Mouse (Mus musculus) T-helper 2 cell (primary cell): ENCODE results near the gene Ccdc27.

Source experiments
- in situ Hi-C: fragments of 300-600 bp; cut with MboI, MseI; formaldehyde crosslinking; loops from one replicate; pipeline ENCODE4 v1.15.1; 2025; ENCODE audit warnings: high pct_unique_total_duplicates

Ccdc27 gene

GRCm38 (mm10) chr4:154025641-154026440 lies 16.6 kb downstream of the Ccdc27 start, which contains the start of gene Smim1:
TSS of gene Smim1 (minus strand) at chr4:154026230.
- in situ Hi-C loops: no loop called here

GRCm38 (mm10) chr4:154024729-154025521 lies 17.6 kb downstream of the Ccdc27 start:
- in situ Hi-C loops: no loop called here

- in situ Hi-C loops: no loop called here
These were observed 18.5 kb downstream of the Ccdc27 start for GRCm38 (mm10) chr4:154023754-154024601.

- in situ Hi-C loops: no loop called here
These were observed 19.6 kb downstream of the Ccdc27 start for GRCm38 (mm10) chr4:154022844-154023243.

GRCm38 (mm10) chr4:154022407-154022806 lies 20.1 kb downstream of the Ccdc27 start:
- in situ Hi-C loops: no loop called here

- in situ Hi-C loops: no loop called here
These were observed 21.0 kb downstream of the Ccdc27 start for GRCm38 (mm10) chr4:154021432-154021831.

GRCm38 (mm10) chr4:154019571-154019970 lies 22.9 kb downstream of the Ccdc27 start:
- in situ Hi-C loops: no loop called here

- in situ Hi-C loops: no loop called here
These were observed 27.0 kb downstream of the Ccdc27 start for GRCm38 (mm10) chr4:154015476-154015875.

- in situ Hi-C loops: loop anchor here (5.0 kb wide), 1 partner anchor 35 kb away; the partner anchor contains the start of genes Cep104 and Dffb
These were observed 30.2 kb downstream of the Ccdc27 start for GRCm38 (mm10) chr4:154012132-154012882.

- in situ Hi-C loops: loop anchor here (5.0 kb wide), 1 partner anchor 34 kb away; the partner anchor contains the start of genes Cep104 and Dffb
These were observed 30.8 kb downstream of the Ccdc27 start, which contains the start of gene Lrrc47 for GRCm38 (mm10) chr4:154011646-154012089. TSS of gene Lrrc47 (plus strand) at chr4:154011731.

GRCm38 (mm10) chr4:154010907-154011645 lies 31.4 kb downstream of the Ccdc27 start:
- in situ Hi-C loops: loop anchor here (5.0 kb wide), 1 partner anchor 34 kb away; the partner anchor contains the start of genes Cep104 and Dffb

- in situ Hi-C loops: no loop called here
These were observed 34.7 kb downstream of the Ccdc27 start for GRCm38 (mm10) chr4:154007759-154008158.

- in situ Hi-C loops: no loop called here
These were observed 36.2 kb downstream of the Ccdc27 start for GRCm38 (mm10) chr4:154006264-154006663.

GRCm38 (mm10) chr4:154005488-154005887 lies 37.0 kb downstream of the Ccdc27 start:
- in situ Hi-C loops: no loop called here

GRCm38 (mm10) chr4:153993505-153993904 lies 49.0 kb downstream of the Ccdc27 start:
- in situ Hi-C loops: no loop called here

- in situ Hi-C loops: no loop called here
These were observed 49.8 kb downstream of the Ccdc27 start for GRCm38 (mm10) chr4:153992715-153993114.

GRCm38 (mm10) chr4:153980470-153980869 lies 62.0 kb downstream of the Ccdc27 start:
- in situ Hi-C loops: no loop called here

GRCm38 (mm10) chr4:153979243-153979642 lies 63.2 kb downstream of the Ccdc27 start:
- in situ Hi-C loops: loop anchor here (5.0 kb wide), 1 partner anchor 33 kb away; the partner anchor contains the start of gene Lrrc47
